Mouse (Mus musculus) MEL (cell line): ENCODE measurements around the gene Pdcd4.

Experiments
- BHLHE40 ChIP-seq: IDR thresholded peaks from 2 replicates; pipeline ENCODE4 v1.6.1; 2012; ENCODE audit warnings: low read depth, mild to moderate bottlenecking, inconsistent platforms, low read length, improper control_type of control experiment, borderline replicate concordance
- CTCF ChIP-seq, 3 experiments: IDR thresholded peaks in 2 of 3; conservative IDR thresholded peaks in 1 of 3; 2 replicates each; pipeline ENCODE4 v1.5.1; 2011 to 2012; ENCODE audit warnings: low read length in 3 of 3, low read depth in 2 of 3, mild to moderate bottlenecking in 2 of 3, improper control_type of control experiment in 1 of 3, inconsistent platforms in 1 of 3, mixed read lengths in 1 of 3, moderate library complexity in 1 of 3; ENCODE audit not compliant: control insufficient read depth in 1 of 3, insufficient read depth in 1 of 3, poor library complexity in 1 of 3, severe bottlenecking in 1 of 3
- ELF1 ChIP-seq: IDR thresholded peaks from 2 replicates; pipeline ENCODE4 v1.6.1; 2014; ENCODE audit warnings: low read depth, mild to moderate bottlenecking, inconsistent platforms, low read length, improper control_type of control experiment, moderate library complexity
- GATA1 ChIP-seq: IDR thresholded peaks from 2 replicates; pipeline ENCODE4 v1.6.1; 2011; ENCODE audit warnings: low read depth, low read length, improper control_type of control experiment
- HCFC1 ChIP-seq: IDR thresholded peaks from 2 replicates; pipeline ENCODE4 v1.6.1; 2012; ENCODE audit warnings: low read depth, mild to moderate bottlenecking, inconsistent platforms, low read length, improper control_type of control experiment, moderate library complexity
- KAT2A ChIP-seq: conservative IDR thresholded peaks from 2 replicates; pipeline ENCODE4 v1.6.1; 2012; ENCODE audit warnings: low read depth, low read length, improper control_type of control experiment, inconsistent platforms
- MEF2A ChIP-seq: IDR thresholded peaks from 2 replicates; pipeline ENCODE4 v1.6.1; 2014; ENCODE audit warnings: low read depth, mild to moderate bottlenecking, inconsistent platforms, low read length, improper control_type of control experiment; ENCODE audit not compliant: poor library complexity, insufficient replicate concordance, severe bottlenecking; ENCODE audit errors: extremely low read depth
- POLR2A ChIP-seq, 2 experiments: IDR thresholded peaks; 2 replicates each; pipeline ENCODE4 v1.6.1; 2011 to 2012; ENCODE audit warnings: low read length in 2 of 2, mild to moderate bottlenecking in 2 of 2, control low read depth in 1 of 2, improper control_type of control experiment in 1 of 2, low read depth in 1 of 2, moderate library complexity in 1 of 2; ENCODE audit not compliant: control insufficient read depth in 1 of 2, insufficient read depth in 1 of 2, poor library complexity in 1 of 2
- POLR2AphosphoS5 ChIP-seq: IDR thresholded peaks from 2 replicates; pipeline ENCODE4 v1.6.1; 2012; ENCODE audit warnings: low read depth, borderline replicate concordance, mild to moderate bottlenecking, inconsistent platforms, low read length, moderate library complexity, mixed read lengths
- SMC3 ChIP-seq: IDR thresholded peaks from 2 replicates; pipeline ENCODE4 v1.6.1; 2011; ENCODE audit warnings: low read depth, low read length, improper control_type of control experiment
- TCF12 ChIP-seq: IDR thresholded peaks from 2 replicates; pipeline ENCODE4 v1.6.1; 2014; ENCODE audit warnings: low read depth, mild to moderate bottlenecking, inconsistent platforms, low read length, improper control_type of control experiment, moderate library complexity
- USF1 ChIP-seq: IDR thresholded peaks from 2 replicates; pipeline ENCODE4 v1.6.1; 2014; ENCODE audit warnings: low read depth, mild to moderate bottlenecking, inconsistent platforms, low read length, improper control_type of control experiment, moderate library complexity
- ZKSCAN1 ChIP-seq: IDR thresholded peaks from 2 replicates; pipeline ENCODE4 v1.6.1; 2012; ENCODE audit warnings: low read depth, mild to moderate bottlenecking, inconsistent platforms, low read length, improper control_type of control experiment, moderate library complexity
- ZMIZ1 ChIP-seq: IDR thresholded peaks from 2 replicates; pipeline ENCODE4 v1.6.1; 2012; ENCODE audit warnings: low read depth, mild to moderate bottlenecking, inconsistent platforms, low read length, improper control_type of control experiment, moderate library complexity

DNA sequence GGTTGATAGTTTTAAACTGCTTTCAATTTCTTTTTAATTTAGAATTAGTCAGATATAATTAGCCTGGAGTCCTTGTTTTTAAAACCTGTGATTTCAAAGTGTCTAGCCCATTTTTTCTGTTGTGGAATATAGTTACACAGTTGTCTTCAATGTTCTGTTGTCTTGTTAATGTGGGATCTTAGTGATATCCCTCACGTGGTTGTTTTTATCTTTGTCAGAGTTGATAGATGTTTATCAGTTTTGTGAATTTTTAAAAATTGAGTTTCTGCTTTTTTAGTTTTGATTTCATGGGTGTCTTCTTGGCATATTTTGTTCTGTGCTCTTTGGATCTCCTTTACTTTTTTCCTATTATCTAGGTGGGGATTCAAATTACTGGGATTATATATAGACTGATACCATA is 81.6 kb downstream of the Pdcd4 start:
- TF ChIP-seq CTCF (IDR thresholded peaks at IDR 0.05 in 2 of 3, conservative IDR thresholded peaks at IDR 0.05 in 1 of 3; ENCODE audit: control insufficient read depth in 1 of 3, insufficient read depth in 1 of 3, low read depth in 2 of 3, low read length in 3 of 3, poor library complexity in 1 of 3, severe bottlenecking in 1 of 3) = no peak
- TF ChIP-seq HCFC1 = no peak
- TF ChIP-seq POLR2A (IDR thresholded peaks at IDR 0.05; ENCODE audit: control insufficient read depth in 1 of 2, insufficient read depth in 1 of 2, low read depth in 1 of 2, low read length in 2 of 2, poor library complexity in 1 of 2) = no peak
- no peak for TF ChIP-seq SMC3
- TF ChIP-seq ZKSCAN1 = no peak
- TF ChIP-seq TCF12 = no peak
- TF ChIP-seq ELF1 = no peak
- TF ChIP-seq GATA1 = peak; percentile 55
- no peak for TF ChIP-seq MEF2A
- TF ChIP-seq KAT2A = no peak
- TF ChIP-seq USF1 = peak; percentile 81
- no peak for TF ChIP-seq ZMIZ1
- no peak for TF ChIP-seq POLR2AphosphoS5
- peak; percentile 69; the same call in 1 of the 2 replicates for TF ChIP-seq BHLHE40
